ENCODE assay signal across 9 mouse cellular contexts in the genomic region with DNA sequence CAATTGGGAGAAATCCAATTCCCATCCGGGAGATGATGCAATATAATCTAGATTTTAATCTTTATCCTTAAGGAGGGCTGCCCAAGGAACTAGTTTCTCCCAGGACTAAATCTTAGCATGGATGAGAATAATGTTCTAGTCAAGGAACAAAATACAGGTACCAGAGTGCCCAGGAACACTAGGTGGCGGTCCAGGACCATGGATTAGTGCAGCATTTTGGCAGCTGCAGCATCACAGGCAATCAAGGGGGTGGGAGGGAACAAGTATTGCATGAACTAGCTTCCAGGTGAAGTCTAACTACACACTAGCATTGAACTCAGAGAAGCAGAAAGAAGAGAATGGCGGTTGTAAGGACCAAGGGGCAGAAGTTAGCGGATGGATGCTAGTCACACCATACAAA. TPM values are rescaled to one million over a fixed set of nuclear protein-coding genes. Genes with fewer than 3 reads are reported as not detected.
A peak's percentile ranks its signal among the peaks of the same experiment; 100 is the strongest.
DNase-seq lines count a peak whose midpoint lies in the region; ATAC-seq and TF ChIP-seq lines count a peak whose summit lies in the region.
"Had no signal": no experiment of that assay in that cellular context is flagged by ENCODE, and none has a peak within 500 bp of the region (broad histone marks: within the 10 kb centered on the region; RNA-seq: fewer than 3 reads in every experiment).

No protein-coding gene starts in this region.

- ATAC-seq in cerebellum, adult (ENCODE audit: insufficient number of reproducible peaks, low FRiP score, low TSS enrichment) = no peak
- no peak for ATAC-seq in granulocyte monocyte progenitor cell, adult 5-6 weeks (replicated peaks; ENCODE audit: poor library complexity, severe bottlenecking)

- H3K27ac ChIP-seq in cerebellum, adult 2 months (ENCODE audit: insufficient read depth, low read length) = no peak overlapping the region
- H3K27ac ChIP-seq: heart, embryonic 15.5 days had no signal

- H3K27me3 ChIP-seq in cerebellum, adult 2 months (ENCODE audit: control insufficient read depth, insufficient read depth, low read length) = no peaks in the 10 kb centered on the region
- H3K27me3 ChIP-seq: heart, embryonic 15.5 days had no signal

- DNase-seq in cerebellum, adult 2 months = peak in 1 of 2 experiments; percentile 10
- peak; percentile 2 to 3 for DNase-seq in lung, adult 18-20 months
- no peak for DNase-seq in lung, postnatal 25 days (ENCODE audit: low spot score)
- DNase-seq in cerebellum, postnatal 36 days = peak; percentile 9 to 16
- DNase-seq in layer of hippocampus, postnatal 10 days (ENCODE audit: low spot score in 2 of 2) = peak; percentile 41 to 50
- peak; percentile 30 for DNase-seq in retina, postnatal 1 day

- no peak overlapping the region for H3K4me3 ChIP-seq in cerebellum, adult 2 months (replicated peaks; ENCODE audit: insufficient read depth, low read depth, low read length)
- H3K4me3 ChIP-seq: heart, embryonic 15.5 days had no signal

- TF ChIP-seq POLR2A in cerebellum, adult 2 months (IDR thresholded peaks at IDR 0.05; ENCODE audit: borderline replicate concordance, insufficient read depth, low read length) = no peak

- H3K4me1 ChIP-seq in cerebellum, adult 2 months (ENCODE audit: control insufficient read depth, insufficient read depth, low read length) = no peaks in the 10 kb centered on the region
- H3K4me1 ChIP-seq: heart, embryonic 15.5 days had no signal

- TF ChIP-seq CTCF in cerebellum, adult 2 months (IDR thresholded peaks at IDR 0.05; ENCODE audit: borderline replicate concordance, insufficient read depth, low read depth, low read length) = peak; percentile 53; the same call in 1 of the 2 replicates

- WGBS in cerebellum, adult 2 months = 56% methylated on average over 4 of the region's 4 CpGs

RNA-seq across cellular contexts. Expression of gene Gm648, which starts 12.2 kb away (rescaled TPM):
- not detected in 2 replicates for polyA plus RNA-seq in cerebellum, adult 2 months (2012; rRNA removed)
- total RNA-seq in layer of hippocampus, postnatal 10 days (2021) = not detected
- not detected in 2 replicates for total RNA-seq in granulocyte monocyte progenitor cell, adult 5-6 weeks (2014; fragmentation: Nextera tagmentation)
- total RNA-seq in granulocyte monocyte progenitor cell, adult 5-6 weeks (2017) = not detected in 2 replicates
- polyA plus RNA-seq: heart, embryonic 15.5 days had no signal

RNA-seq across cellular contexts. Expression of gene Gm10477, which starts 12.6 kb away (rescaled TPM):
- polyA plus RNA-seq in cerebellum, adult 2 months (2012; rRNA removed) = not detected in 2 replicates
- not detected for total RNA-seq in layer of hippocampus, postnatal 10 days (2021)
- not detected in 2 replicates for total RNA-seq in granulocyte monocyte progenitor cell, adult 5-6 weeks (2014; fragmentation: Nextera tagmentation)
- not detected in 2 replicates for total RNA-seq in granulocyte monocyte progenitor cell, adult 5-6 weeks (2017)
- polyA plus RNA-seq: heart, embryonic 15.5 days had no signal
